Comparison of ENCODE assay signal across 32 mouse cellular contexts in the genomic region with DNA sequence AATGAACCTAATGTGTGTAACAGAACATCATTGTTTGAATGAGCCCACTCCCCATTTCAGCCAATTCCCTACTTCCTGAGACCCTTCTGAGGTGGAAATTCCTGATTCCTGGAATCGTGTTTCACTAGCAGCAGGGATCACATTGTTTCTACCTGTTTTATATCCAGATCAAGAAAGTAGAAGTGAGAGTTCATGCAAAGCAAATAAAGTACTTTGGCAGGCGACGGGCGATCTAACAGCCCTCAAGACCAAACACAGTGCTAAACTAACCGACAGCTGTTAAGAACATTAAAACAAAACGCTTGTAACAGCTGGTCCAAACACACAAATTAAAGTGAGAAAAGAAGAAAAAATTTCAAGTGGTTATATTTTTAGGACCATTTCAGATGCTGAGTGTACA. TPM values are rescaled to one million over a fixed set of nuclear protein-coding genes. Genes with fewer than 3 reads are reported as not detected.
DNase-seq lines count a peak whose midpoint lies in the region; ATAC-seq lines count a peak whose summit lies in the region.
"Had no signal": no experiment of that assay in that cellular context is flagged by ENCODE, and none has a peak within 500 bp of the region (broad histone marks: within the 10 kb centered on the region; RNA-seq: fewer than 3 reads in every experiment).

No protein-coding gene starts in this region.

- H3K9me3 ChIP-seq in heart, embryonic 10.5 days: no peaks in the 10 kb centered on the region
- no peaks in the 10 kb centered on the region for H3K9me3 ChIP-seq in embryonic facial prominence, embryonic 14.5 days (ENCODE audit: control insufficient read depth, low read length)
- no peaks in the 10 kb centered on the region for H3K9me3 ChIP-seq in limb, embryonic 10.5 days (replicated peaks)
- H3K9me3 ChIP-seq: G1E; heart, embryonic 15.5 days; midbrain, embryonic 13.5 days; stomach, embryonic 15.5 days had no signal

- H3K36me3 ChIP-seq in heart, embryonic 10.5 days: no peaks in the 10 kb centered on the region
- no peaks in the 10 kb centered on the region for H3K36me3 ChIP-seq in embryonic facial prominence, embryonic 14.5 days (ENCODE audit: control insufficient read depth, insufficient read depth, low read length)
- H3K36me3 ChIP-seq in limb, embryonic 10.5 days: no peaks in the 10 kb centered on the region
- H3K36me3 ChIP-seq: heart, embryonic 15.5 days; midbrain, embryonic 13.5 days; stomach, embryonic 15.5 days had no signal

- no peak for ATAC-seq in embryonic facial prominence, embryonic 14.5 days (ENCODE audit: low read depth)
- ATAC-seq: forebrain, embryonic 16.5 days; inflammation-experienced regulatory T-cells, adult 6 months; midbrain, embryonic 13.5 days had no signal

- H3K4me3 ChIP-seq in heart, embryonic 10.5 days: no peak overlapping the region
- no peak overlapping the region for H3K4me3 ChIP-seq in embryonic facial prominence, embryonic 14.5 days (ENCODE audit: low read depth, low read length)
- no peak overlapping the region for H3K4me3 ChIP-seq in limb, embryonic 10.5 days
- H3K4me3 ChIP-seq: heart, embryonic 15.5 days; left cerebral cortex, adult 2 months; megakaryocyte, embryonic 14.5 days; midbrain, embryonic 13.5 days; stomach, embryonic 15.5 days had no signal

- no peaks in the 10 kb centered on the region for H3K4me1 ChIP-seq in heart, embryonic 10.5 days
- H3K4me1 ChIP-seq in embryonic facial prominence, embryonic 14.5 days (ENCODE audit: control insufficient read depth, insufficient read depth, low read length): peaks cover 7% of the 10 kb centered on the region
- H3K4me1 ChIP-seq in limb, embryonic 10.5 days: peaks cover 16% of the 10 kb centered on the region
- H3K4me1 ChIP-seq: heart, embryonic 15.5 days; megakaryocyte, embryonic 14.5 days; stomach, embryonic 15.5 days had no signal

- no peak overlapping the region for H3K27ac ChIP-seq in heart, embryonic 10.5 days
- H3K27ac ChIP-seq in embryonic facial prominence, embryonic 14.5 days (replicated peaks; ENCODE audit: low read depth, low read length): 0 out of 2 replicates have a peak overlapping the region, but pooled peaks have one; percentile 46
- peak overlapping the region; percentile 40; the same call in 1 of the 2 replicates for H3K27ac ChIP-seq in limb, embryonic 10.5 days
- H3K27ac ChIP-seq: heart, embryonic 15.5 days; hindbrain, embryonic 14.5 days; left cerebral cortex, adult 2 months; midbrain, embryonic 13.5 days; stomach, embryonic 15.5 days had no signal

- 0 out of 2 replicates have a peak overlapping the region, but pooled peaks have one; percentile 4 for H3K4me2 ChIP-seq in embryonic facial prominence, embryonic 14.5 days (ENCODE audit: low read depth, low read length)
- H3K4me2 ChIP-seq: heart, embryonic 15.5 days; hindbrain, embryonic 14.5 days; liver, embryonic 11.5 days; midbrain, embryonic 13.5 days; stomach, embryonic 15.5 days had no signal

- WGBS in heart, embryonic 10.5 days: 32% methylated on average over 6 of the region's 6 CpGs
- 25% methylated on average over 6 of the region's 6 CpGs for WGBS in embryonic facial prominence, embryonic 14.5 days
- 34% methylated on average over 6 of the region's 6 CpGs for WGBS in limb, embryonic 10.5 days

- intact Hi-C loops in heart, postnatal 36 days (cut with DNase I): no loop called here

- no peak overlapping the region for H3K9ac ChIP-seq in embryonic facial prominence, embryonic 14.5 days (ENCODE audit: low read depth, low read length)
- H3K9ac ChIP-seq: heart, embryonic 15.5 days; hindbrain, embryonic 14.5 days; midbrain, embryonic 13.5 days; stomach, embryonic 15.5 days had no signal

- H3K27me3 ChIP-seq in heart, embryonic 10.5 days (ENCODE audit: insufficient read depth, poor library complexity, severe bottlenecking): peaks cover 56% of the 10 kb centered on the region
- H3K27me3 ChIP-seq in embryonic facial prominence, embryonic 14.5 days (replicated peaks; ENCODE audit: control insufficient read depth, insufficient read depth, low read length): peaks cover 4% of the 10 kb centered on the region; the same call in 1 of the 2 replicates
- peaks cover 55% of the 10 kb centered on the region for H3K27me3 ChIP-seq in limb, embryonic 10.5 days (ENCODE audit: low read depth, poor library complexity, severe bottlenecking)
- H3K27me3 ChIP-seq: megakaryocyte, embryonic 14.5 days had no signal

- DNase-seq in heart, embryonic 10.5 days (ENCODE audit: low spot score): peak; percentile 31
- DNase-seq in heart, postnatal 36 days: no peak
- DNase-seq in embryonic facial prominence, embryonic 14.5 days (ENCODE audit: low spot score): peak; percentile 31
- peak; percentile 16 for DNase-seq in limb, embryonic 10.5 days (ENCODE audit: low spot score)
- no peak for DNase-seq in right cerebral cortex, postnatal 25 days
- no peak for DNase-seq in frontal cortex, postnatal 25 days (ENCODE audit: low spot score in 2 of 2)
- DNase-seq: adrenal gland, adult 8-10 months; cerebellum, adult 2 months; cerebellum, postnatal 14 days; gastrocnemius, postnatal 10 days; heart, postnatal 4 days; kidney, adult 11 months; kidney, postnatal 14 days; layer of hippocampus, adult 9-11 months; lung, postnatal 36 days had no signal

RNA-seq across cellular contexts. Expression of a gene that starts 39.0 kb away (rescaled TPM):
- polyA plus RNA-seq in heart, embryonic 10.5 days (2016; fragmentation: Nextera tagmentation; extraction: Ambion mirVana): 0.28 and 1.9 TPM in 2 replicates
- not detected for total RNA-seq in heart, postnatal 36 days (2021)
- polyA plus RNA-seq in embryonic facial prominence, embryonic 14.5 days (2014; fragmentation: Nextera tagmentation; extraction: Ambion mirVana): 9.4 and 12.4 TPM in 2 replicates
- 11.5 and 12.6 TPM in 2 replicates for polyA plus RNA-seq in limb, embryonic 10.5 days (2016; fragmentation: Nextera tagmentation; extraction: Ambion mirVana)
- total RNA-seq: adrenal gland, adult 8-10 months; adrenal gland, postnatal 4 days; left cerebral cortex, adult 2 months; left cerebral cortex, postnatal 25 days; monocyte, adult 5-6 weeks had no signal
- polyA plus RNA-seq: forebrain, embryonic 16.5 days; gonadal fat pad, adult 2 months; inflammation-experienced regulatory T-cells, adult 6 months; liver, embryonic 16.5 days; lung, embryonic 16.5 days; small intestine, adult 2 months had no signal

Comparison
In these comparisons a context has a peak if more than half of its experiments do, and no peak if none do; other contexts are left out.
1. DNase-seq: peak in heart, embryonic 10.5 days (single experiment), embryonic facial prominence, embryonic 14.5 days (single experiment) and limb, embryonic 10.5 days (single experiment); none in heart, postnatal 36 days (0 of 2), right cerebral cortex, postnatal 25 days (single experiment) and frontal cortex, postnatal 25 days (0 of 2).